Mouse (Mus musculus): ENCODE measurements at regions not wholly inside any gene's neighbourhood (a gene's known extent, or its start where the extent isn't known, plus 50 kb on each side); places are given as distances from the start of the nearest gene placed in this dataset.

DNA sequence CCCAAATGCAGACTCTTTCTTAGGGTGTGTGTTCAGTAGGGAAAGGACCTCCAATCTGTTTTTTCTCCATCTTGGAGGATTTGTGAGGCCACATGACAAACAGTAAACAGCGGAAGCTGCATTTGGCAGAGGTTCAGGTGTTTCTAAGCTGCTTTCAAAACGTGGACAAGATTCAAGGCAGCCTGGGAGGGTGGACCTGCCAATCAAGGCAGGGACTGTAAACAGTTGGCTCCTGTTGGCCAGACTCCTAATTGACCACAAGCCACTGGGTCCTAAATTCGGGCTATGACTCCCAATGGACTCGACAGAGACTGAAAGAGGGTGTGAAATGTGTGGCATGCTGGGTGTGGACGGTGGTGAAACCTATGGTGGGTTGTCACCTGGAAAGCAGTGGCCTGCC is 51.1 kb upstream of the Tbx5 start:
- TF ChIP-seq POLR2A (IDR thresholded peaks at IDR 0.05; ENCODE audit: low read depth, low read length) (no peak), CTCF (conservative IDR thresholded peaks at IDR 0.05; ENCODE audit: insufficient read depth, insufficient read length, low read depth, low read length) (no peak)
- H3K27ac ChIP-seq (ENCODE audit: insufficient read depth, low read depth, low read length), result no peak overlapping the region
- 42% methylated on average over 5 of the region's 5 CpGs for WGBS
- H3K4me3 ChIP-seq (ENCODE audit: insufficient read depth, low read depth, low read length), result no peak overlapping the region
- no peaks in the 10 kb centered on the region for H3K27me3 ChIP-seq (replicated peaks; ENCODE audit: control insufficient read depth, insufficient read depth, low read length)
- no peaks in the 10 kb centered on the region for H3K4me1 ChIP-seq (ENCODE audit: control insufficient read depth, insufficient read depth, low read length)
- no peaks in the 10 kb centered on the region for H3K36me3 ChIP-seq (ENCODE audit: control insufficient read depth, insufficient read depth, low read length)
- no peak for DNase-seq

Measured in kidney, adult 2 months (tissue).